Mouse (Mus musculus): ENCODE measurements around the gene Kel.

Gene Kel

GRCm38 (mm10) chr6:41704123-41704522 is at the start of gene Kel:
Kel (minus strand) TSS chr6:41704339.
- no peak for DNase-seq (ENCODE audit: low spot score)

- no peak for DNase-seq (ENCODE audit: low spot score)
Measured at GRCm38 (mm10) chr6:41744664-41745392, 40.7 kb upstream of the Kel start.

GRCm38 (mm10) chr6:41741101-41741500 is 37.0 kb upstream of the Kel start:
- DNase-seq (ENCODE audit: low spot score), result no peak

GRCm38 (mm10) chr6:41734719-41735470 is 30.8 kb upstream of the Kel start:
- no peak for DNase-seq (ENCODE audit: low spot score)

GRCm38 (mm10) chr6:41727989-41728609 is 24.0 kb upstream of the Kel start:
- no peak for DNase-seq (ENCODE audit: low spot score)

- DNase-seq (ENCODE audit: low spot score), result no peak
Measured at GRCm38 (mm10) chr6:41721430-41721829, 17.3 kb upstream of the Kel start.

- DNase-seq (ENCODE audit: low spot score), result no peak
Measured at GRCm38 (mm10) chr6:41710281-41710680, 6.1 kb upstream of the Kel start.

GRCm38 (mm10) chr6:41706275-41706674 is 2.1 kb upstream of the Kel start:
- DNase-seq (ENCODE audit: low spot score), result no peak

GRCm38 (mm10) chr6:41702928-41703327 is 1.2 kb downstream of the Kel start:
- no peak for DNase-seq (ENCODE audit: low spot score)

- no peak for DNase-seq (ENCODE audit: low spot score)
Measured at GRCm38 (mm10) chr6:41701245-41701644, 2.9 kb downstream of the Kel start.

GRCm38 (mm10) chr6:41694407-41694806 is 9.7 kb downstream of the Kel start:
- no peak for DNase-seq (ENCODE audit: low spot score)

- no peak for DNase-seq (ENCODE audit: low spot score)
Measured at GRCm38 (mm10) chr6:41692200-41692599, 11.9 kb downstream of the Kel start.

GRCm38 (mm10) chr6:41685596-41685995 is 18.5 kb downstream of the Kel start:
- no peak for DNase-seq (ENCODE audit: low spot score)

GRCm38 (mm10) chr6:41684911-41685310 is 19.2 kb downstream of the Kel start:
- no peak for DNase-seq (ENCODE audit: low spot score)

GRCm38 (mm10) chr6:41684131-41684530 is 20.0 kb downstream of the Kel start, which contains the start of gene Llcfc1:
Llcfc1 (plus strand) TSS chr6:41684431.
- no peak for DNase-seq (ENCODE audit: low spot score)

GRCm38 (mm10) chr6:41681656-41682055 is 22.5 kb downstream of the Kel start:
- no peak for DNase-seq (ENCODE audit: low spot score)

- DNase-seq (ENCODE audit: low spot score), result no peak
Measured at GRCm38 (mm10) chr6:41680669-41681068, 23.5 kb downstream of the Kel start, which contains the start of gene Trpv5. Trpv5 (minus strand) TSS chr6:41680769.

GRCm38 (mm10) chr6:41676530-41676929 is 27.6 kb downstream of the Kel start:
- no peak for DNase-seq (ENCODE audit: low spot score)

GRCm38 (mm10) chr6:41662320-41662719 is 41.8 kb downstream of the Kel start:
- no peak for DNase-seq (ENCODE audit: low spot score)

GRCm38 (mm10) chr6:41658487-41658886 is 45.7 kb downstream of the Kel start:
- no peak for DNase-seq (ENCODE audit: low spot score)

- no peak for DNase-seq (ENCODE audit: low spot score)
Measured at GRCm38 (mm10) chr6:41654648-41655047, 49.5 kb downstream of the Kel start.

GRCm38 (mm10) chr6:41653173-41653572 is 51.0 kb downstream of the Kel start:
- DNase-seq (ENCODE audit: low spot score), result no peak

- no peak for DNase-seq (ENCODE audit: low spot score)
Measured at GRCm38 (mm10) chr6:41646672-41647071, 57.5 kb downstream of the Kel start.
